Mouse (Mus musculus): ENCODE data around the gene Zbtb16. TPM values are rescaled to one million over a fixed set of nuclear protein-coding genes. Genes with fewer than 3 reads are reported as not detected.

Gene Zbtb16
- polyA plus RNA-seq, 1 experiment from 2014 or later = 5.4 TPM

GRCm38 (mm10) chr9:48856240-48856639 is 20.2 kb upstream of the Zbtb16 start:
- Histone ChIP-seq H3K36me3 (ENCODE audit: control insufficient read depth, insufficient read depth, low read length) (no peaks in the 10 kb centered on the region), H3K9me3 (replicated peaks; ENCODE audit: control insufficient read depth, low read length, poor library complexity, severe bottlenecking) (no peaks in the 10 kb centered on the region), H3K4me2 (ENCODE audit: low read length) (no peak overlapping the region), H3K9ac (ENCODE audit: low read depth, low read length) (no peak overlapping the region), H3K27me3 (ENCODE audit: control insufficient read depth, insufficient read depth, low read depth, low read length) (no peaks in the 10 kb centered on the region), H3K27ac (ENCODE audit: low read length) (no peak overlapping the region), H3K4me3 (ENCODE audit: low read depth, low read length) (no peak overlapping the region), H3K4me1 (ENCODE audit: control insufficient read depth, insufficient read depth, low read length) (0 out of 2 replicates have a peak, but pooled peaks cover 6% of the 10 kb centered on the region)
- 84% methylated on average over 4 of the region's 4 CpGs for WGBS
- no peak for ATAC-seq

- Histone ChIP-seq H3K27me3 (ENCODE audit: control insufficient read depth, insufficient read depth, low read depth, low read length) (no peaks in the 10 kb centered on the region), H3K27ac (ENCODE audit: low read length) (no peak overlapping the region), H3K4me3 (ENCODE audit: low read depth, low read length) (no peak overlapping the region), H3K4me2 (ENCODE audit: low read length) (no peak overlapping the region), H3K9ac (ENCODE audit: low read depth, low read length) (no peak overlapping the region), H3K36me3 (ENCODE audit: control insufficient read depth, insufficient read depth, low read length) (no peaks in the 10 kb centered on the region), H3K9me3 (replicated peaks; ENCODE audit: control insufficient read depth, low read length, poor library complexity, severe bottlenecking) (no peaks in the 10 kb centered on the region), H3K4me1 (ENCODE audit: control insufficient read depth, insufficient read depth, low read length) (no peaks in the 10 kb centered on the region)
- ATAC-seq = no peak
- WGBS = 95% methylated on average over 5 of the region's 5 CpGs
Observed at GRCm38 (mm10) chr9:48849531-48849930, 13.5 kb upstream of the Zbtb16 start.

GRCm38 (mm10) chr9:48839568-48839967 is 3.5 kb upstream of the Zbtb16 start:
- Histone ChIP-seq H3K27ac (ENCODE audit: low read length) (no peak overlapping the region), H3K9ac (ENCODE audit: low read depth, low read length) (no peak overlapping the region), H3K4me3 (ENCODE audit: low read depth, low read length) (no peak overlapping the region), H3K4me1 (ENCODE audit: control insufficient read depth, insufficient read depth, low read length) (peaks cover 9% of the 10 kb centered on the region), H3K27me3 (ENCODE audit: control insufficient read depth, insufficient read depth, low read depth, low read length) (no peaks in the 10 kb centered on the region; the same call in 1 of the 2 replicates), H3K36me3 (ENCODE audit: control insufficient read depth, insufficient read depth, low read length) (no peaks in the 10 kb centered on the region), H3K9me3 (replicated peaks; ENCODE audit: control insufficient read depth, low read length, poor library complexity, severe bottlenecking) (no peaks in the 10 kb centered on the region), H3K4me2 (ENCODE audit: low read length) (no peak overlapping the region)
- no peak for ATAC-seq
- 91% methylated on average over 3 of the region's 3 CpGs for WGBS

GRCm38 (mm10) chr9:48838346-48838745 is 2.3 kb upstream of the Zbtb16 start:
- H3K27ac ChIP-seq (ENCODE audit: low read length) = no peak overlapping the region
- H3K4me1 ChIP-seq (ENCODE audit: control insufficient read depth, insufficient read depth, low read length) = peaks cover 14% of the 10 kb centered on the region
- H3K4me3 ChIP-seq (ENCODE audit: low read depth, low read length) = no peak overlapping the region
- H3K9ac ChIP-seq (ENCODE audit: low read depth, low read length) = no peak overlapping the region
- no peaks in the 10 kb centered on the region; the same call in 1 of the 2 replicates for H3K27me3 ChIP-seq (ENCODE audit: control insufficient read depth, insufficient read depth, low read depth, low read length)
- H3K36me3 ChIP-seq (ENCODE audit: control insufficient read depth, insufficient read depth, low read length) = no peaks in the 10 kb centered on the region
- H3K4me2 ChIP-seq (ENCODE audit: low read length) = no peak overlapping the region
- ATAC-seq = no peak
- no peaks in the 10 kb centered on the region for H3K9me3 ChIP-seq (replicated peaks; ENCODE audit: control insufficient read depth, low read length, poor library complexity, severe bottlenecking)
- WGBS = 46% methylated on average over 4 of the region's 4 CpGs

GRCm38 (mm10) chr9:48837181-48837580 is 1.2 kb upstream of the Zbtb16 start:
- Histone ChIP-seq H3K4me3 (ENCODE audit: low read depth, low read length) (no peak overlapping the region), H3K27me3 (ENCODE audit: control insufficient read depth, insufficient read depth, low read depth, low read length) (no peaks in the 10 kb centered on the region; the same call in 1 of the 2 replicates), H3K4me2 (ENCODE audit: low read length) (peak overlapping the region; percentile 96), H3K36me3 (ENCODE audit: control insufficient read depth, insufficient read depth, low read length) (no peaks in the 10 kb centered on the region), H3K4me1 (ENCODE audit: control insufficient read depth, insufficient read depth, low read length) (peaks cover 14% of the 10 kb centered on the region), H3K9ac (ENCODE audit: low read depth, low read length) (no peak overlapping the region), H3K27ac (ENCODE audit: low read length) (no peak overlapping the region), H3K9me3 (replicated peaks; ENCODE audit: control insufficient read depth, low read length, poor library complexity, severe bottlenecking) (no peaks in the 10 kb centered on the region)
- 4% methylated on average over 14 of the region's 14 CpGs for WGBS
- ATAC-seq = no peak

GRCm38 (mm10) chr9:48836566-48836930 is 526 bp upstream of the Zbtb16 start:
- no peak overlapping the region for H3K27ac ChIP-seq (ENCODE audit: low read length)
- WGBS = 1% methylated on average over 12 of the region's 12 CpGs

GRCm38 (mm10) chr9:48834541-48835411 is 1.2 kb downstream of the Zbtb16 start:
- Histone ChIP-seq H3K27me3 (ENCODE audit: control insufficient read depth, insufficient read depth, low read depth, low read length) (no peaks in the 10 kb centered on the region; the same call in 1 of the 2 replicates), H3K27ac (ENCODE audit: low read length) (no peak overlapping the region)
- ATAC-seq = peak; percentile 32; the same call in 1 of the 2 replicates

More at GRCm38 (mm10) chr9:48836566-48836930, 526 bp upstream of the Zbtb16 start:
- Histone ChIP-seq H3K9ac (ENCODE audit: low read depth, low read length) (peak overlapping the region; percentile 73), H3K9me3 (replicated peaks; ENCODE audit: control insufficient read depth, low read length, poor library complexity, severe bottlenecking) (no peaks in the 10 kb centered on the region), H3K4me1 (ENCODE audit: control insufficient read depth, insufficient read depth, low read length) (peaks cover 14% of the 10 kb centered on the region), H3K4me2 (ENCODE audit: low read length) (peak overlapping the region; percentile 96), H3K4me3 (ENCODE audit: low read depth, low read length) (peak overlapping the region; percentile 64), H3K27me3 (ENCODE audit: control insufficient read depth, insufficient read depth, low read depth, low read length) (no peaks in the 10 kb centered on the region; the same call in 1 of the 2 replicates), H3K36me3 (ENCODE audit: control insufficient read depth, insufficient read depth, low read length) (no peaks in the 10 kb centered on the region)
- no peak for ATAC-seq

GRCm38 (mm10) chr9:48834006-48834405 is 2.0 kb downstream of the Zbtb16 start:
- Histone ChIP-seq H3K9me3 (replicated peaks; ENCODE audit: control insufficient read depth, low read length, poor library complexity, severe bottlenecking) (no peaks in the 10 kb centered on the region), H3K4me1 (ENCODE audit: control insufficient read depth, insufficient read depth, low read length) (peaks cover 14% of the 10 kb centered on the region), H3K9ac (ENCODE audit: low read depth, low read length) (no peak overlapping the region), H3K27ac (ENCODE audit: low read length) (no peak overlapping the region), H3K36me3 (ENCODE audit: control insufficient read depth, insufficient read depth, low read length) (no peaks in the 10 kb centered on the region), H3K4me3 (ENCODE audit: low read depth, low read length) (peak overlapping the region; percentile 64; the same call in 1 of the 2 replicates), H3K4me2 (ENCODE audit: low read length) (peak overlapping the region; percentile 96), H3K27me3 (ENCODE audit: control insufficient read depth, insufficient read depth, low read depth, low read length) (no peaks in the 10 kb centered on the region; the same call in 1 of the 2 replicates)
- no peak for ATAC-seq
- WGBS = 15% methylated on average over 4 of the region's 4 CpGs

More at GRCm38 (mm10) chr9:48834541-48835411, 1.2 kb downstream of the Zbtb16 start:
- H3K9ac ChIP-seq (ENCODE audit: low read depth, low read length) = peak overlapping the region; percentile 73
- no peaks in the 10 kb centered on the region for H3K36me3 ChIP-seq (ENCODE audit: control insufficient read depth, insufficient read depth, low read length)
- WGBS = under 1% methylated on average over 65 of the region's 65 CpGs
- H3K4me1 ChIP-seq (ENCODE audit: control insufficient read depth, insufficient read depth, low read length) = peaks cover 14% of the 10 kb centered on the region
- H3K4me3 ChIP-seq (ENCODE audit: low read depth, low read length) = peak overlapping the region; percentile 64
- H3K4me2 ChIP-seq (ENCODE audit: low read length) = peak overlapping the region; percentile 96
- H3K9me3 ChIP-seq (replicated peaks; ENCODE audit: control insufficient read depth, low read length, poor library complexity, severe bottlenecking) = no peaks in the 10 kb centered on the region

GRCm38 (mm10) chr9:48833493-48833892 is 2.5 kb downstream of the Zbtb16 start:
- H3K4me3 ChIP-seq (ENCODE audit: low read depth, low read length) = no peak overlapping the region
- H3K4me2 ChIP-seq (ENCODE audit: low read length) = no peak overlapping the region
- H3K36me3 ChIP-seq (ENCODE audit: control insufficient read depth, insufficient read depth, low read length) = no peaks in the 10 kb centered on the region
- ATAC-seq = no peak
- no peaks in the 10 kb centered on the region; the same call in 1 of the 2 replicates for H3K27me3 ChIP-seq (ENCODE audit: control insufficient read depth, insufficient read depth, low read depth, low read length)
- peaks cover 14% of the 10 kb centered on the region for H3K4me1 ChIP-seq (ENCODE audit: control insufficient read depth, insufficient read depth, low read length)
- WGBS = 92% methylated on average over 11 of the region's 11 CpGs
- no peak overlapping the region for H3K9ac ChIP-seq (ENCODE audit: low read depth, low read length)
- no peaks in the 10 kb centered on the region for H3K9me3 ChIP-seq (replicated peaks; ENCODE audit: control insufficient read depth, low read length, poor library complexity, severe bottlenecking)
- H3K27ac ChIP-seq (ENCODE audit: low read length) = no peak overlapping the region
